Mouse (Mus musculus) heart, postnatal 25 days (tissue): Measurements from ENCODE around the gene Gtf2h4. TPM values are rescaled to one million over a fixed set of nuclear protein-coding genes. Genes with fewer than 3 reads are reported as not detected.

Source experiments
- DNase-seq: peaks from one replicate; pipeline ENCODE4 v3.0.0; 2022; ENCODE audit warnings: low spot score
- intact Hi-C: fragments of 180-260 bp; cut with DNase I; formaldehyde crosslinking; loops from one replicate; pipeline ENCODE4 v1.15.1; 2025
- total RNA-seq, 2 experiments: library from RNA; stranded (reverse); gene quantifications; 2 replicates each; pipeline ENCODE4 v1.2.3; 2021

Gtf2h4 gene
- total RNA-seq, 2 experiments from 2014 or later, result 17.5 to 18.3 TPM

GRCm38 (mm10) chr17:35643609-35644236 is 29.8 kb downstream of the Gtf2h4 start, which contains the start of gene Mucl3:
Gene Mucl3 (minus strand): TSS chr17:35643695.
- intact Hi-C loops, result no loop called here

DNA sequence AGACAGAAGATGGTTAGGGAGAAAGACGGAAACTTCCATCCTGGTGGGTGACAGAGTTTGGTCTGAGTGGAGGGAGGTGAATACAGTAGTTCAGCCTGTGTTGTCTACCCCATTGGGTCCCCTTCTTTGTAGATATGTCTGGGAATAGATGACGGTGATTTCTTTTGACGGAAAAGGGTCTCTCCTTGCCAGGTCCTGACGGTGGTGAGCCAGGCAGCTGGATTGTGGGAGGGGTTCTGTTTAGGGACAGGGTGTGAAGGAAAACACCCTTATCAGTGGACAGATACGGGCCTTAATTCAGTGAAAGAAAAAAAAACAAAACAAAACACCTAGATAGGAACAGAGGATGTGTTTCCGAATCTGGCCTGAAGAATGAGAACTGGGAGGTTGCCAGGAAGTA is 34.2 kb downstream of the Gtf2h4 start:
- intact Hi-C loops, result no loop called here
- no peak for DNase-seq

More at GRCm38 (mm10) chr17:35643609-35644236, 29.8 kb downstream of the Gtf2h4 start, which contains the start of gene Mucl3:
- DNase-seq, result no peak

DNA sequence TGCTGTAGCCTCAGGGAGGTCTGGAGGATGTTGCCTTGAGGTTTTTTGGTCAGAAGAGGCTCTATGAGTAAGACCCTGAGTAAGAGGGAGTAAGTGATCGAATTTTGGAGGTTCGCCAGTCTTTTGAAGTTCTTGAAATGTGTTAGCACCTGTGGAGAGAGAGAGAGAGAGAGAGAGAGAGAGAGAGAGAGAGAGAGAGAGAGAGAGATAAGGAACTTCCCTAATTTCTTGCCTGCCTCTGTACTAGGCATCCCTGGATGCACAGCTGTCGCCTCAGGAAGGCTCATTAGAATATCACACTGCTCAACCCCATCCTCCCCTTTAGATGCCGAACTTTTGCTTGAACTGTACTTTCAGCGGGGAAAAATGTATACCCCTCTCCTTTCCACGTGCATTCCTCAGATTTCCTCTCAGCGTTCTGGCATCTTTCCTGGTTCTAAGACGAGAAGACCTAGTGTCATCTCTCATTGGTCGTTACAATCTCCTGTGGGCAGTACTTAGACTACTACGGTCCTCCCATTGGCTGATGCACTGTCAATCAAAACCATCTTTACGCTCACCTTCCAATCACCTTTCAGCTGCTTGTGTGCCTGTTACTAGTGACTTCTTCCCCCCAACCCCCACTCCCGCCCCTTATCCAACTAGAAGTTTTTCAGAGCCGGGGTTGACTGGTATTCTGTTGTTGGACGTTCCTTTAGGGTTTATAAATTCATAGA is 34.9 kb downstream of the Gtf2h4 start:
- intact Hi-C loops, result no loop called here
- DNase-seq, result peak; percentile 63

DNA sequence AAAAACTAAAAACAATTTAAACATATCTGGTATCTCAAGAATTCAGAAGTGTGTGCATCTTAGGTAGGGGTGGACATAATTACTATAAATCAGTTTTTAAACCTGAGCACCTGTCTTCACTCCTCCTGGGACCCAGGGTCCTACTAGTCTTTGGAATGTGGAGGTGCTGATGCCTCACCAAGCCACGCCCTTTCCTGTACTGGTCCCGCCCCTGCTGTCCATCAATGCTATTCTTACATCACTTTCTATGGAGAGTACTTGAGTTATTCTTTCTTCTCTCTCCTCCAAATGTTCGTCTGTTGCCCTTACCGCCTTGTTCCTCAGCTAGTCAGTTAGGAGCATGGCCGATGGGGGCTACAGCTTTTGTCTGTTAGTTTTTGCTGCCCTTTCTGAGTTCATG is 37.2 kb downstream of the Gtf2h4 start:
- DNase-seq, result no peak
- intact Hi-C loops, result no loop called here

DNA sequence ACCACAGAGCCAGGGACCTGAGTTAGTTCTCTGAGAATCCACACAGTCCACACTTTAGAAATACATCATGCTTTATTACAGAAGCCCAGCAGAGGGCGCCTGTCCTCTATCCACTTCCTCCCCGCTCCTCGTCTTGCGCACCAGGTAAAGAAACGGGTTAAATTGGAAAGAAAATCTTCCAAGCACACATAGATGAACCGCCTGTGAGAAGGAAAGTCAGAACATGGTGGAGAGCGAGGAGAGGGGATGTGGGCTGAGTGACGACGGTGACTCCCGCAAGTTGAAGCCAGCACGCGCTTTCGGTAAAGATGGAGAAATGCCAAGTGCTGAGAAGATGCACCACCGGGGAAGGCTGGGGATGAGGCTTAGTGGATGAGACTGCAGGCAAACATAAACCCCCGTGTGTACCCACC is 37.8 kb downstream of the Gtf2h4 start:
- intact Hi-C loops, result loop anchor here (1.0 kb wide), 1 partner anchor 90 kb away; no protein-coding TSS in a partner anchor
- no peak for DNase-seq

- intact Hi-C loops, result loop anchor here (1.0 kb wide), 1 partner anchor 90 kb away; no protein-coding TSS in a partner anchor
Measured at GRCm38 (mm10) chr17:35635202-35635601, 38.3 kb downstream of the Gtf2h4 start.

GRCm38 (mm10) chr17:35633992-35634391 is 39.5 kb downstream of the Gtf2h4 start:
- DNase-seq, result no peak

More at GRCm38 (mm10) chr17:35635202-35635601, 38.3 kb downstream of the Gtf2h4 start:
- no peak for DNase-seq

GRCm38 (mm10) chr17:35626537-35626936 is 47.0 kb downstream of the Gtf2h4 start, which contains the start of gene Gm9573:
Gene Gm9573 (minus strand): TSS chr17:35626637.
- DNase-seq, result no peak
- intact Hi-C loops, result no loop called here

More at GRCm38 (mm10) chr17:35633992-35634391, 39.5 kb downstream of the Gtf2h4 start:
- intact Hi-C loops, result no loop called here

Other genes starting within 250 kb of the Gtf2h4 start
- gene H2-Q6, start 248.9 kb downstream of the Gtf2h4 start, total RNA-seq, result under 1 TPM; 0.34 to 0.75 TPM
- gene H2-Q7, start 234.6 kb downstream of the Gtf2h4 start, total RNA-seq, result 1 to 10 TPM; 1.3 to 1.4 TPM
- under 1 TPM; 0.13 to 0.14 TPM for gene H2-Q10, start 203.7 kb downstream of the Gtf2h4 start, total RNA-seq
- not detected for gene Pou5f1, start 167.7 kb downstream of the Gtf2h4 start, total RNA-seq
- 1 to 10 TPM; 3.1 to 3.5 TPM for gene Tcf19, start 156.9 kb downstream of the Gtf2h4 start, total RNA-seq
- gene Cchcr1, start 156.6 kb downstream of the Gtf2h4 start, total RNA-seq, result 1 to 10 TPM; 2.2 to 2.8 TPM
- gene Psors1c2, start 140.5 kb downstream of the Gtf2h4 start, total RNA-seq, result not detected
- under 1 TPM; 0.26 to 0.28 TPM for gene Cdsn, start 121.6 kb downstream of the Gtf2h4 start, total RNA-seq
- not detected for gene 2300002M23Rik, start 106.3 kb downstream of the Gtf2h4 start, total RNA-seq
- gene Sfta2, start 72.2 kb downstream of the Gtf2h4 start, total RNA-seq, result not detected
- gene Gm9573, start 47.1 kb downstream of the Gtf2h4 start, total RNA-seq, result not detected
- gene Mucl3, start 30.0 kb downstream of the Gtf2h4 start, total RNA-seq, result not detected
- 10 to 100 TPM; 32.3 TPM for gene Vars2, start 6.1 kb downstream of the Gtf2h4 start, total RNA-seq
- 10 to 100 TPM; 33.1 to 41.7 TPM for gene Ddr1, start 30.9 kb upstream of the Gtf2h4 start, total RNA-seq
- 10 to 100 TPM; 21.7 to 39.7 TPM for gene Ier3, start 147.9 kb upstream of the Gtf2h4 start, total RNA-seq
- gene Flot1, start 149.5 kb upstream of the Gtf2h4 start, total RNA-seq, result 100 to 1,000 TPM; 125 to 141 TPM
- 100 to 1,000 TPM; 102 to 103 TPM for gene Tubb5, start 164.6 kb upstream of the Gtf2h4 start, total RNA-seq
- gene Mdc1, start 167.8 kb upstream of the Gtf2h4 start, total RNA-seq, result 10 to 100 TPM; 11.8 to 14.6 TPM
- 1 to 10 TPM; 2.3 to 2.8 TPM for gene Nrm, start 187.6 kb upstream of the Gtf2h4 start, total RNA-seq
- gene Ppp1r18, start 191.9 kb upstream of the Gtf2h4 start, total RNA-seq, result 10 to 100 TPM; 11.9 to 16.6 TPM
- gene Dhx16, start 206.1 kb upstream of the Gtf2h4 start, total RNA-seq, result 10 to 100 TPM; 19.2 to 20.1 TPM
- 100 to 1,000 TPM; 112 to 116 TPM for gene 2310061I04Rik, start 223.7 kb upstream of the Gtf2h4 start, total RNA-seq
- gene Atat1, start 236.3 kb upstream of the Gtf2h4 start, total RNA-seq, result 1 to 10 TPM; 7.7 TPM
- gene Mrps18b, start 242.7 kb upstream of the Gtf2h4 start, total RNA-seq, result 10 to 100 TPM; 51.7 to 55.3 TPM
- 10 to 100 TPM; 30.4 to 34.5 TPM for gene Ppp1r10, start 242.7 kb upstream of the Gtf2h4 start, total RNA-seq